Mouse (Mus musculus) adrenal gland (tissue): Measurements from ENCODE around the gene Nhlrc1.

Experiments used
- intact Hi-C: fragments of 180-260 bp; cut with DNase I; formaldehyde crosslinking; loops from one replicate; pipeline ENCODE4 v1.15.1; 2025

The Nhlrc1 gene

GRCm38 (mm10) chr13:47013740-47014139, 910 bp downstream of the Nhlrc1 start:
- intact Hi-C loops = loop anchor here (2.0 to 5.0 kb wide), 2 partner anchors 81 to 171 kb away; no protein-coding TSS in a partner anchor

GRCm38 (mm10) chr13:47001590-47001989, 13.1 kb downstream of the Nhlrc1 start:
- intact Hi-C loops = no loop called here

GRCm38 (mm10) chr13:46999498-46999897, 15.2 kb downstream of the Nhlrc1 start:
- intact Hi-C loops = no loop called here

GRCm38 (mm10) chr13:46997355-46997754, 17.3 kb downstream of the Nhlrc1 start:
- intact Hi-C loops = no loop called here

GRCm38 (mm10) chr13:46993274-46993551, 21.4 kb downstream of the Nhlrc1 start:
- intact Hi-C loops = no loop called here

GRCm38 (mm10) chr13:46992516-46993273, 22.0 kb downstream of the Nhlrc1 start:
- intact Hi-C loops = no loop called here

- intact Hi-C loops = no loop called here
These were observed 24.2 kb downstream of the Nhlrc1 start for GRCm38 (mm10) chr13:46990376-46991011.

GRCm38 (mm10) chr13:46987941-46988340, 26.7 kb downstream of the Nhlrc1 start:
- intact Hi-C loops = no loop called here

GRCm38 (mm10) chr13:46986208-46986607, 28.4 kb downstream of the Nhlrc1 start:
- intact Hi-C loops = no loop called here

- intact Hi-C loops = no loop called here
These were observed 30.8 kb downstream of the Nhlrc1 start for GRCm38 (mm10) chr13:46983878-46984277.

- intact Hi-C loops = no loop called here
These were observed 34.7 kb downstream of the Nhlrc1 start for GRCm38 (mm10) chr13:46979836-46980490.

GRCm38 (mm10) chr13:46976532-46976931, 38.1 kb downstream of the Nhlrc1 start:
- intact Hi-C loops = no loop called here

GRCm38 (mm10) chr13:46975930-46976329, 38.7 kb downstream of the Nhlrc1 start:
- intact Hi-C loops = no loop called here

GRCm38 (mm10) chr13:46975031-46975551, 39.6 kb downstream of the Nhlrc1 start:
- intact Hi-C loops = no loop called here

GRCm38 (mm10) chr13:46970286-46970945, 44.2 kb downstream of the Nhlrc1 start:
- intact Hi-C loops = no loop called here

- intact Hi-C loops = no loop called here
These were observed 46.0 kb downstream of the Nhlrc1 start for GRCm38 (mm10) chr13:46968626-46969025.

- intact Hi-C loops = no loop called here
These were observed 47.3 kb downstream of the Nhlrc1 start for GRCm38 (mm10) chr13:46967308-46967707.
